Mouse (Mus musculus): Measurements from ENCODE around the gene Klf7.

The Klf7 gene

GRCm38 (mm10) chr1:64020672-64021635, 101.1 kb downstream of the Klf7 start:
- peak in 1 of 2 experiments; percentile 25 for DNase-seq

GRCm38 (mm10) chr1:64019127-64019635, 102.9 kb downstream of the Klf7 start:
- DNase-seq: no peak

GRCm38 (mm10) chr1:64018466-64019077, 103.5 kb downstream of the Klf7 start:
- DNase-seq: no peak

GRCm38 (mm10) chr1:64014091-64014490, 108.0 kb downstream of the Klf7 start:
- no peak for DNase-seq

- no peak for DNase-seq
Measured at GRCm38 (mm10) chr1:64008994-64009393, 113.1 kb downstream of the Klf7 start.

GRCm38 (mm10) chr1:64008031-64008430, 114.1 kb downstream of the Klf7 start:
- DNase-seq: no peak

- no peak for DNase-seq
Measured at GRCm38 (mm10) chr1:64005194-64005593, 116.9 kb downstream of the Klf7 start.

- DNase-seq: no peak
Measured at GRCm38 (mm10) chr1:64003525-64004291, 118.4 kb downstream of the Klf7 start.

- DNase-seq: no peak
Measured at GRCm38 (mm10) chr1:64002036-64002435, 120.0 kb downstream of the Klf7 start.

GRCm38 (mm10) chr1:64000597-64000996, 121.5 kb downstream of the Klf7 start:
- DNase-seq: no peak

- peak; percentile 66 to 74 for DNase-seq
Measured at GRCm38 (mm10) chr1:63999481-63999880, 122.6 kb downstream of the Klf7 start.

GRCm38 (mm10) chr1:63998901-63999300, 123.2 kb downstream of the Klf7 start:
- DNase-seq: no peak

GRCm38 (mm10) chr1:63998139-63998538, 123.9 kb downstream of the Klf7 start:
- DNase-seq: no peak

- no peak for DNase-seq
Measured at GRCm38 (mm10) chr1:63995828-63996227, 126.3 kb downstream of the Klf7 start.

- no peak for DNase-seq
Measured at GRCm38 (mm10) chr1:63995137-63995492, 127.0 kb downstream of the Klf7 start.

GRCm38 (mm10) chr1:63994248-63995136, 127.6 kb downstream of the Klf7 start:
- DNase-seq: peak; percentile 30 to 53

- no peak for DNase-seq
Measured at GRCm38 (mm10) chr1:63992506-63992905, 129.6 kb downstream of the Klf7 start.

- DNase-seq: no peak
Measured at GRCm38 (mm10) chr1:63990416-63990815, 131.7 kb downstream of the Klf7 start.

GRCm38 (mm10) chr1:63980733-63981132, 141.3 kb downstream of the Klf7 start:
- no peak for DNase-seq
